Mouse (Mus musculus) cerebellum, adult 11 months (tissue): ENCODE results near the gene Cd8a.

ENCODE experiments used
- DNase-seq: peaks from one replicate; pipeline ENCODE4 v3.0.0; 2022

Cd8a gene

DNA sequence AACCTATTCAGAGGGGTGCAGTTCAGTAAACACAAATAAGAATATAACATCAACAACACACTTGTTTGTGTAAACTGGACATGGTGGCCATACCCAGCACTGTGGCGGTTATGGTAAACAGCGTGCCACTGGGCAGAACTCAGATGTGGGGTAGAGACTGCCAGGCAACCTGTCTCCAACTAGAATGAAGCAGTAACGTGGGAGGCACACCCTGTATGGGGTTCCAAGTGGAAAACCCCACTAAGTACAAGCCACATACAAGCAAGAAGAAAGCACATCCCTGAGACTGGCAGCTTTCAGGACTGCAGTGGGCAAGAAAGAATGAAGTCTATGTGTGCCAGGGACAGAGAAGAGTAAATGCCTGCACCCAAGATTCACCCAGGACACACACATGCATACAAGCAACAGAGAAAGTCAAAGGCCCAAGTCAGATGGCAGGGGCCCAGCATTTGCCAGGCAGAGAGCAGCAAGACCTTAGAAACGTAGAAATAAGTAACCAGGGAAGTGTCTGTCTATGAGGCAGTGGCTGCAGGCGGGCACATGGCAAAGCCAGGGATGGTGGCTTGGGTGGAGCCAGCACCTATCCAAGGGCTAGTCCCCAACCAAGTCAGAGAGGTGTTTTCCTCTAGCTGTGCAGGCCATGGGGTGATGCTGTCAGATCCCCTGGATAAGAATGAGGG, 1.0 kb upstream of the Cd8a start:
- DNase-seq: no peak

DNA sequence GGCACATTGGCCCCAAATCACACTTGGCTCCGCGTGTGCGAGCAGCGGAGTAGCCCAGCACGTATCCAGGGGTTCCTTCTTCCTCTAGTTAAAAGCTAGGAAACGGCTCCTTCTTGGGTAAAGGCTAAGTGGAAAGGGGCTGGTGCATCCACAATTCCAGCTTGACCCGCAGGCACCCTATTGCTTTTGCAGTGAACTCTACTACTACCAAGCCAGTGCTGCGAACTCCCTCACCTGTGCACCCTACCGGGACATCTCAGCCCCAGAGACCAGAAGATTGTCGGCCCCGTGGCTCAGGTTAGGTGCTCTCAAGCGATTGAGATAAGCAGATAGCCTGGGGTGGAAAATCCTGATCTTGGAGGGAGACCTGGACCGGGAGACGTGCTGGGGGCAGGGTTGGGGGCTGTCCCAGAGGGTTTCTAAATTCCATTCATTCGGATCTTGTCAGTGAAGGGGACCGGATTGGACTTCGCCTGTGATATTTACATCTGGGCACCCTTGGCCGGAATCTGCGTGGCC, 1.1 kb downstream of the Cd8a start:
- DNase-seq: no peak

DNA sequence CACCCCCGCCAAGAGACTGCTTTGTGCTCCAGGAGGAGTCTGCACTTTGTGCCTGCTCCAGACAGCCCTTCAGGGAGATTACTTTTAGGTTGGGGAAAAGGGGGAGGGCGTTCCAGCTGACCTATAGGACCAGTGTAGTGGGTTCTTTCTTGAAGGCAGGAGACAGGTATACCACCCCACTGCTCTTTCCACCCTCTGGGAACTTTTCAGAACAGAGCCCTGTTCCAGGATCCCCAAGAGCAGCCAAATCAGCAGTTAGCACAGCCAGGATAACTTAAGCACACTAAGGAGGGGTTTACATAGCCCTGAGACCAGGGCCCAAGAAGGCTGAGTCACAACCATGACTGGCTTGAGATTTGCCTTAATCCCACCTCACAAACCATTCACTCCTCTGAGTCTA, 1.7 kb downstream of the Cd8a start:
- no peak for DNase-seq

DNA sequence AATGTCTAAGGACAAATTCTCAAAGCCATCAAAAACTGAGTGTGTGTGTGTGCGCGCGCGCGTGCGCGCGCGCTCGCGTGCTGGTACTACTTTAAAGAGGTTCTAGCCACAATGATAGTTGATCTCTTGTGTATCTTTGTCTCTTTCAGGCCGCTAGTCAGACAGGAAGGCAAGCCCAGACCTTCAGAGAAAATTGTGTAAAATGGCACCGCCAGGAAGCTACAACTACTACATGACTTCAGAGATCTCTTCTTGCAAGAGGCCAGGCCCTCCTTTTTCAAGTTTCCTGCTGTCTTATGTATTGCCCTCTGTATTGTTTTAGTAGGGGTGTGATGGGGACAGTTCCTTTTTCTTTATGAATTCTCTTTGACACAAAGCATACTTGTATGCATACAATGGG, 3.5 kb downstream of the Cd8a start:
- DNase-seq: no peak

DNA sequence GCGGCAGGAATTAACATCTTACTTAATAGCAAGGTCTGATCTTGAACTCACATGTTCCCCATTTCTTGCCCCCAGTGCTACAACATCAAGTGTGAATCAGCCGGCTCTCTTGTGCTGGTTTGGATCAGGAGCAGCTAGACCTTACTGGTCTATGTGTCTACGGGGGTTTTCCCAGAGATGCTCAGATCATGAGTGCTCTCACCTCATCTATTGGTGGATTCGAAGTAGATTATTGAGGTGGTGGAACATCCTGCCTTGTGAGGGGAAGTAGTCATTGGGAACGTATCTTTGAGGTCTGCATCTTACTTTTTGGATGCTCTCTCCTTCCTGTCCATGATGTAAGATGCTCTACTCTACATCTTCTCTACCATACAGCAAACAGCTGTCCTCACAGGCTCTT, 8.4 kb downstream of the Cd8a start:
- DNase-seq: no peak

DNA sequence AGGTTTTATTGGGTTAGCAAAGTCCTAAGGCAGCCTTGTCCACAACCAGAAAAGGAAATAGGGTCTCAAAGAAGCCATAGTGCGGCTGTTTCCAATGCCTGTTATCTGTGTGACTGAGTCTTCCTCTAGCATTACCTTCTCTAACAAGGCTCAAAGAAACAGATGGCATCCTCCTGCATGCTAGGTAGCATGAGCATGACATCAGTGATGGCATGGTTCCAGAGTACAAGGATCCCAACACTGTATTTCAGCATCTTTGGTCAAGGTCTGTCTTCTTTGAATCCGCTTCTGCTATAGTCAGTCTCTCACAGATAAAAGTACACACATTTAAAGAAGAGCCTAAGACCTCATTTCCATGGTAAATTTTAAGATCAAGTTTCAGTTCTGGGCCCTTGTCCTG, 17.3 kb downstream of the Cd8a start:
- DNase-seq: peak; percentile 75

DNA sequence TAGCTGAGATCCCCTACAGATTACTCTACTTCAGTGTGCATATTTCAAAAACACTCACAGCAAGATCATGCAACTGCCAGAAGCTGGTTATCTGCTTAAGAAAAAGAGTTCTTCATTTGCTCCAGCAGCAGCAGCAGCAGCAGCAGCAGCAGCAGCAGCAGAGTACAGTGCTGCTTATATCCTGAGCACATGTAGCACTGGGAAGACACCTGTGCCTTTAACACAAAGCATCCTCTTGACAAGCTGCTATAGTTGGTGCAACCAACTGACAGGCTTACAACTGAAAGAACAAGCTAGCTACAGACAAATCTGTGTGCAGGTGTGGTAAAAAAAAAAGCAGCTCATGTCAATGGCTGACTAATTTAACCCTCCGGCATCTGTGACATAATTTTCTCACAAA, 22.8 kb downstream of the Cd8a start:
- no peak for DNase-seq

DNA sequence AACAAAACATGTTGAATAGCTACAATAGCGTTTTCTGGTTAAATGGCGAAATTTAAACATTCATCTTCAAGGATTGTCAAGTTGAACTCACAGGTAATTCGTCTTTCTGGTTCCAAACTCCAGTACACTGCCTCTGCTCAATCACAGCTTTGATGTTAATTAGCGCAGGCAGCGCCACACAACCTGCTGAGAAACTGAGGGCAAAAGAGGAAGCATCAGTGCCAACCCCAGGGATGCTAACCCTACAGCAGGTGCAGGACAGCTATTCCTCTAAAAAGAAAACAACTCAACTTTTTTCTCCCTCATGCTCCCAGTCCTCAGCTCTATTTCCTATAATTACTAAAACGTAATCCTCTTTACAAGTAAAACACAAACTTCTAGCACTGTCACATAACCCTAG, 23.5 kb downstream of the Cd8a start:
- DNase-seq: no peak

DNA sequence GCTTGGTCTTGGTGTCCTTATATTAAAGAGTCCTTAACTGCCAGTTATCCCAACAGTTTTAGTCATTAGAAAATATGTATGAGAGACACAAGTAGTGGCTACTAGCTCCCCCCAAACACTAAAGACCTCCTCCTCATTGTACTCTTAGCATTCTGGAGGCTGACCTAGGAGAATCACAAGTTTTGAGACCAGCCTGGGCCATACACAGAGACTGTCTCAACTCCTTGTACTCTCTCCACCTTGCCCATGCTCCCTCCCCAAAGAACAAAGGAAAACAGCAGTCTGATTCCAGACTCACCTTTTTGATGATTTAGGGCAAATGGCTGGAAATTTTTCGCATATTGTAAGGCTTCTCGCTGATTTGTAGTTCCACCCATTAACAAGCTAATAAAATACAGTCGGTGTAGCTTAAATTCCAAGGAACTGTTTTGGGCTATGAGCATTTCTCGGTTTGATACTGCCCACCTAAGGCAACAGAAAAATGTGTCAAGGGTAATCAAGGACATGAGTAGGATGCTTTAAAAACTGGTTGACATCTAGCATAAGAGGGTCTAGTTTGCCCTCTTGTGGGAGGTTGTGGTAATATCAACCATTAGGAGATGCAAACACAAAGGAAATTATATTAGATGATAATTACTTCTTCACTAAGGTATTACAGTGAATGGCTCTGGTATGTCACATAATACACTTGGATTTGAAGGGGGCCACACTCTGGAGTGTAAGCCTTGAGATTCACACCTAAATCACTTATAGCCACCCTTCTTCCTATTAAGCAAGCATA, 25.8 kb downstream of the Cd8a start:
- DNase-seq: no peak

DNA sequence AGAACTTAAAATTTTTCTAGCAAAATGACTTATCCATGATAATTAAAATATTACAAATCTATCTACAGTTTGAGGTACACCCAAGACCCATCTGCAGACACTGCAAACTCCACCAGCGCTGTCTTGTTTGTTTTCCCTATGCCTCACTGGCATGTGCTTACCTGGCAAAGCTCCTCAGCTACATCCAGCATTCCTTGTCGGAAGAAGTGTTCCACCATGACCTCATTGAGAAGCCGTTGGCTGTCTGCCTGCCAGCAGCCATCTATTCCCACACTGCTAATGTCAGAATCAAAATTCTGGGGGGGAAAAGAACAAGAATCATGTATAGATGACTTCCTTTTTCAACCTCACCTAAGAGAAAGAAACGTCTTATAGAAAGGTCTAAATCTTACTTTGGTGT, 41.4 kb downstream of the Cd8a start:
- DNase-seq: peak; percentile 42

DNA sequence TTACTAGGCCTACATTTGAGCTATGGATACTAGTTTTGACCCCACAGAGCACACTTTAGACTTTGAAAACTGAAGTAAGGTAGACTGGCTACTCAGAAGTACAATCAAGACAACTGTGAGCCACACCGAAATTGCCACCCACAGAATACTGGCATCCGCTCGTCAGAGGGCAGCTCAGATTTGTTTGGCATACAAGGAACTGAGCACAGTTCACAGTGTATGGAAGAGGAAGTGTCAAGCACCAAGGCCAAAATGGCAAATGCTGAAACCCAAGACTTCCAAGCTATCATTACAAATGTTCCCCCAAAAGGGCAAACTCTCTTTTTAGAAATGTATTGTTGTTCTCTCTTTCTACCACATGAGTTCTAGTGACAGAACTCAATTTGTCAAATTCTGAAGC, 42.2 kb downstream of the Cd8a start:
- no peak for DNase-seq

DNA sequence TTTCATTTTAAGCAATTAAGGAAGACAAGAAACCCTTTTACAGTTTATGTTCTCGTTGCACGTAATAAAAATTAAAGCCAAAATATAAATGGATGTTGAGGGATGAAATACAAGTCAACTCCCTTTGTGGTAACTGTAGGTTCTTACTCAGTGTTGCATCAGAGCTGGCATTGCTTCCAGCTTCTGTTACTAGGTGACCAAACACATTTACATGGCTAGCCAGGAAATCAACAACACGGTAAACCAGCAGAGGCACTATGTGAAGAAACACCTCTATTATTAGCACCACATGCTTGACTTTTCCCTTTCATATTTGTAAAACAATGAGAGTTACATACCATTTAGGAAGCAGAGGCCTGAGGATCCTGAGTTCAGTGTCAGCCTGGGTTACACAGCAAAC, 45.6 kb downstream of the Cd8a start:
- no peak for DNase-seq

DNA sequence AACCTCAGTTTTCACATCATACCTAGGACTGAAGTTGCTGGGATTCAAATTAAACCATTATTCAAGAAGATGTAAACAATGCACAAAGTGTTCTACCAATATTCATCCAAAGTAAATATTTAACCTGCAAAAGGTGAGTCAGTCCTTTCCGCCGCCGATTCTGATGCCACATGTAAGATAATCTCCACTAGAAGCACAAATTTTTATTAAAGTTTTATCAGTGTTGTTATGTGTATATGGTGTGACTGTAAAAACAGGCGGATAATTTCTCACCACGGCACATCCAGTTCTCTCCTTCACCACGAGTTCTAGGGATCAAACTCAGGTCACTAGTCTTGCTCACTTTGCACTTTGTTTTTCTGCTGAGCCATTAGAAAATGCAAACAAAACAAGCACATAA, 47.6 kb downstream of the Cd8a start:
- DNase-seq: no peak

DNA sequence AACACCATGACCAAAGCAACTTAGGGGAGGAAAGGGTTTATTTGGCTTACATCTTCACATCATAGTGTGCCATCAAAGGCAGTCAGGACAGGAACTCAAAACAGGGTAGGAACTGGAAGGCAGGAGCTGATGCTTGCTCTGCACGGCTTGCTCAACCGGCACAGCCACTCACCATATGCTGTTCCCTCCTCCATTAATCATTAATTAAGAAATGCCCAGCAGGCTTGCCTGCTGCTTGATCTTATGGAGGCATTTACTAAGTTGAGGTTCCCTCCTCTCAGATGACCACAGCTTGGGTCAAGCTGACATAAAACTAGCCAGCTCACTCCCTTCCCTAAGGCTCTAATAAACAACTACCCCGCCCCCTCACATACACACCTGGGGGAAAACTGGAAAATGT, 48.9 kb downstream of the Cd8a start:
- DNase-seq: no peak

DNA sequence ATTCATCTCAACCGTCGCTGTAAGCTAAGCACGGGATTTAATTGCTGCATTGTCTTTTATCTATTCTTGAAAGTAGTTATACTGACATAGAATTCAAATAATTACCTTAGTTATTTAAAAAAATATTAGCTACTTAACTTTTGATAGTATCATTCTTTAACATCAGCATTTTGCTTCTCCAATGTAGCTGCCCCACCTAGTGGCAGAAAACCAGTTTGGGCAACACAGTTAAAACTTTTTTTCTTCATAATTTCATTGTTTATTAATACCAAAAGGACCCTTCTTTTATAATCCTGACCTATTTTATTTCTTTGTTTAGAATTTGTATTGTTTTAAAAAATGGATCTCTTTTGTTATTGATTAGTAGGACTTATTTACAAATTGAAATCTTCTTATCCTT, 49.9 kb downstream of the Cd8a start:
- DNase-seq: no peak

DNA sequence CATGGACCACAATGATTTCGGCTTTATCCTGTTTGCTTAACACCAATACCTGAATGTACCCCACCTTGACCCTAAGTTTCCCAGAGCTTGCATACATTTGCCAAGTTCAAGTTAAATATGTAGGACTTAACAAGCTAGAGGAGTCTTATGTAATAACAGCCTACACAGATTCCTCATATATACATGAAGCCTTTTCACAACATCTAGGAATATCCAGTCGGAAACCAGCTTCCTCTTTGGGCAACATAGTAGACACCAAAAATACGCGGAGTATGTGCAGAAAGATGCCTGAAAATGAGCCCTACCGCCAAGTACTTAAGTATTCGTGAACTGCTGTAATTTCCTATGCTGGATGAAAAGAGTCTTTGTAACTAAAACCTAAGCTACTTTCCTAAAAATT, 52.5 kb downstream of the Cd8a start:
- DNase-seq: no peak

DNA sequence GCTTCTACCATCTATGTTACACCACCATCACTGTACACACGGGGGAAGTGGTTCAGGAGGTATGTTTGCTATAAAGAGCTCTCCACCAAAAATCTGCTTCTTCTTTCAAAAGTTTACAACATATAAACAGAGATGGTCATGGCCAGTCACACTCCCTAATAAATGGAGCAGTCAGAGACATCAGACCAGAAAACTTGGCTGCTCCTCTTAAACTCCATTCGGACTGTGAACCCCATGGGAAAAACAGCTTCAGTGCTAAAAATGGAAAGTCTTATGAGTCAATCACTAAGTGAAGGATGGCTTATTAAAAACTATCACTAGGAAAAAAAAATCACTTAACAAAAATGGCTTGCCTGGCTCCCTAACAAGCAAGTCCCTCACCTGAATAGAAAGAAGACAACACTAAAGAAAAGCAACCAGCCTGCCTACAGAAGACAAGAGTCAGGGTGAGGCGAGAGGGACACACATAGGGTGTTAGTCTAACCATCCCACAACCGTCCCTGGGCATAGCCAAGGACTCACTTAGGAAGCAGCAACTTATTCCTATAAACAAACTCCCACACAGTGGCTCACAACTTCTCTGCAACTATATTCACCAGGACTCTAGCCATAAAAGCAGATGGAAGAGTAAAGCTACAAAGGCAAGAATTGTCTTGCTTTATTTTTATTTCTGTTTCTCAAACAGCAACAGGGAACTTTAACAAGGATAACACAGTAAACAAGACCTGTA, 54.9 kb downstream of the Cd8a start:
- DNase-seq: no peak
